In genomic region chr13:43305181-43305924, GRCm38 (mm10) we compare ENCODE assay signal across 10 mouse cellular contexts. TPM values are rescaled to one million over a fixed set of nuclear protein-coding genes. Genes with fewer than 3 reads are reported as not detected.
DNase-seq lines count a peak whose midpoint lies in the region; ATAC-seq and TF ChIP-seq lines count a peak whose summit lies in the region.
"Had no signal": no experiment of that assay in that cellular context is flagged by ENCODE, and none has a peak within 500 bp of the region (broad histone marks: within the 10 kb centered on the region; RNA-seq: fewer than 3 reads in every experiment).

No protein-coding gene starts in this region.

- TF ChIP-seq POLR2A in cortical plate, adult 2 months (IDR thresholded peaks at IDR 0.05; ENCODE audit: extremely low read depth, insufficient read depth, low read length): no peak

- H3K27me3 ChIP-seq in heart, embryonic 11.5 days (ENCODE audit: control insufficient read depth, insufficient read depth, low read length): 0 out of 2 replicates have a peak, but pooled peaks cover 3% of the 10 kb centered on the region
- H3K27me3 ChIP-seq in lung, embryonic 14.5 days (ENCODE audit: insufficient read depth, low read length): peaks cover 10% of the 10 kb centered on the region; the same call in 1 of the 2 replicates
- no peaks in the 10 kb centered on the region; the same call in 1 of the 2 replicates for H3K27me3 ChIP-seq in midbrain, embryonic 16.5 days (ENCODE audit: control insufficient read depth, insufficient read depth, low read depth, low read length)

- ATAC-seq in heart, embryonic 11.5 days (replicated peaks; ENCODE audit: insufficient number of reproducible peaks, low FRiP score, low TSS enrichment): no peak
- ATAC-seq in lung, embryonic 14.5 days (ENCODE audit: insufficient read depth): no peak
- no peak for ATAC-seq in midbrain, embryonic 16.5 days

- peaks cover 26% of the 10 kb centered on the region for H3K4me1 ChIP-seq in heart, embryonic 11.5 days (ENCODE audit: control insufficient read depth, insufficient read depth, low read length)
- H3K4me1 ChIP-seq in lung, embryonic 14.5 days (ENCODE audit: insufficient read depth): 0 out of 2 replicates have a peak, but pooled peaks cover 3% of the 10 kb centered on the region
- 0 out of 2 replicates have a peak, but pooled peaks cover 2% of the 10 kb centered on the region for H3K4me1 ChIP-seq in cortical plate, adult 2 months (ENCODE audit: control insufficient read depth, insufficient read depth, low read length)
- H3K4me1 ChIP-seq in midbrain, embryonic 16.5 days (ENCODE audit: control insufficient read depth, insufficient read depth, low read length): peaks cover 20% of the 10 kb centered on the region

- TF ChIP-seq CTCF in lung, embryonic 14.5 days (IDR thresholded peaks at IDR 0.05; ENCODE audit: low read depth): no peak
- TF ChIP-seq CTCF in cortical plate, adult 2 months (IDR thresholded peaks at IDR 0.05; ENCODE audit: extremely low read depth, insufficient read depth, low read length): no peak

- no peak overlapping the region for H3K27ac ChIP-seq in heart, embryonic 11.5 days (ENCODE audit: low read depth, low read length)
- no peak overlapping the region for H3K27ac ChIP-seq in lung, embryonic 14.5 days (ENCODE audit: low read depth)
- H3K27ac ChIP-seq in cortical plate, adult 2 months (ENCODE audit: insufficient read depth, low read length): no peak overlapping the region
- H3K27ac ChIP-seq in midbrain, embryonic 16.5 days (ENCODE audit: low read length): peak overlapping the region; percentile 89; the same call in 1 of the 2 replicates

- intact Hi-C loops in heart, postnatal 36 days (cut with DNase I): no loop called here
- intact Hi-C loops in gastrocnemius, postnatal 14 days (cut with DNase I; ENCODE audit: low total_unique reads): no loop called here

- H3K4me3 ChIP-seq in heart, embryonic 11.5 days (ENCODE audit: low read depth, low read length): no peak overlapping the region
- no peak overlapping the region for H3K4me3 ChIP-seq in lung, embryonic 14.5 days (ENCODE audit: low read depth, low read length)
- peak overlapping the region; percentile 79; the same call in 1 of the 2 replicates for H3K4me3 ChIP-seq in cortical plate, adult 2 months (ENCODE audit: insufficient read depth, low read length)
- H3K4me3 ChIP-seq in midbrain, embryonic 16.5 days (ENCODE audit: low read depth, low read length): no peak overlapping the region; the same call in 1 of the 2 replicates

- no peak for DNase-seq in heart, postnatal 36 days
- DNase-seq in lung, embryonic 14.5 days: no peak
- DNase-seq in lung, postnatal 10 days: no peak
- no peak for DNase-seq in gastrocnemius, postnatal 14 days
- no peak for DNase-seq in thymus, postnatal 14 days
- DNase-seq: spleen, adult 18-20 months had no signal

- no peak overlapping the region for H3K9ac ChIP-seq in heart, embryonic 11.5 days (ENCODE audit: low read depth, low read length)
- H3K9ac ChIP-seq in lung, embryonic 14.5 days: no peak overlapping the region
- H3K9ac ChIP-seq in midbrain, embryonic 16.5 days (ENCODE audit: low read depth, low read length): peak overlapping the region; percentile 88; the same call in 1 of the 2 replicates
- H3K9ac ChIP-seq: limb, embryonic 15.5 days had no signal

- peaks cover 5% of the 10 kb centered on the region; the same call in 1 of the 2 replicates for H3K9me3 ChIP-seq in heart, embryonic 11.5 days (replicated peaks; ENCODE audit: control insufficient read depth, low read length)
- no peaks in the 10 kb centered on the region for H3K9me3 ChIP-seq in lung, embryonic 14.5 days (ENCODE audit: low read depth, low read length)
- H3K9me3 ChIP-seq in midbrain, embryonic 16.5 days (replicated peaks; ENCODE audit: control insufficient read depth, low read length, poor library complexity, severe bottlenecking): no peaks in the 10 kb centered on the region; the same call in 1 of the 2 replicates
- H3K9me3 ChIP-seq: limb, embryonic 15.5 days had no signal

- no peaks in the 10 kb centered on the region for H3K36me3 ChIP-seq in heart, embryonic 11.5 days (ENCODE audit: control insufficient read depth, insufficient read depth, low read length)
- no peaks in the 10 kb centered on the region for H3K36me3 ChIP-seq in lung, embryonic 14.5 days (ENCODE audit: insufficient read depth)
- H3K36me3 ChIP-seq in midbrain, embryonic 16.5 days (ENCODE audit: control insufficient read depth, insufficient read depth, low read length): no peaks in the 10 kb centered on the region
- H3K36me3 ChIP-seq: limb, embryonic 15.5 days had no signal

- WGBS in heart, embryonic 11.5 days (ENCODE audit: insufficient replicate concordance): 66% methylated on average over 15 of the region's 15 CpGs
- 60% methylated on average over 15 of the region's 15 CpGs for WGBS in lung, embryonic 14.5 days
- WGBS in midbrain, embryonic 16.5 days: 78% methylated on average over 15 of the region's 15 CpGs

- H3K4me2 ChIP-seq in heart, embryonic 11.5 days: peak overlapping the region; percentile 81
- H3K4me2 ChIP-seq in lung, embryonic 14.5 days: 0 out of 2 replicates have a peak overlapping the region, but pooled peaks have one; percentile 99
- peak overlapping the region; percentile 68 for H3K4me2 ChIP-seq in midbrain, embryonic 16.5 days (ENCODE audit: low read length)

RNA-seq across cellular contexts. Expression of gene Gfod1, which starts 1.4 kb away (rescaled TPM):
- 1.4 and 1.5 TPM in 2 replicates for polyA plus RNA-seq in heart, embryonic 11.5 days (2014; fragmentation: Nextera tagmentation; extraction: Ambion mirVana)
- 10 to 100 TPM; 26.8 to 36.3 TPM for total RNA-seq in heart, postnatal 36 days (2021)
- polyA plus RNA-seq in lung, embryonic 14.5 days (2014; fragmentation: Nextera tagmentation; extraction: Ambion mirVana): 1.0 and 1.4 TPM in 2 replicates
- 39.7 and 42.1 TPM in 2 replicates for polyA plus RNA-seq in cortical plate, adult 2 months (2012; rRNA removed)
- 2.2 and 2.6 TPM in 2 replicates for polyA plus RNA-seq in midbrain, embryonic 16.5 days (2015; fragmentation: Nextera tagmentation; extraction: Ambion mirVana)
- total RNA-seq in gastrocnemius, postnatal 14 days (2021): 1 to 10 TPM; 5.2 to 5.3 TPM

RNA-seq across cellular contexts. Expression of gene Sirt5, which starts 59.9 kb away (rescaled TPM):
- 23.6 and 26.4 TPM in 2 replicates for polyA plus RNA-seq in heart, embryonic 11.5 days (2014; fragmentation: Nextera tagmentation; extraction: Ambion mirVana)
- 10 to 100 TPM; 50.5 to 56.0 TPM for total RNA-seq in heart, postnatal 36 days (2021)
- polyA plus RNA-seq in lung, embryonic 14.5 days (2014; fragmentation: Nextera tagmentation; extraction: Ambion mirVana): 18.0 and 21.2 TPM in 2 replicates
- 19.0 and 20.1 TPM in 2 replicates for polyA plus RNA-seq in cortical plate, adult 2 months (2012; rRNA removed)
- 39.3 and 41.5 TPM in 2 replicates for polyA plus RNA-seq in midbrain, embryonic 16.5 days (2015; fragmentation: Nextera tagmentation; extraction: Ambion mirVana)
- total RNA-seq in gastrocnemius, postnatal 14 days (2021): 10 to 100 TPM; 13.6 to 15.8 TPM

Comparison
In these comparisons a context has a peak if more than half of its experiments do, and no peak if none do; other contexts are left out.
1. RNA of gene Gfod1, which starts 1.4 kb away (polyA plus RNA-seq): 39.7 to 42.1 TPM in cortical plate, adult 2 months; 2.2 to 2.6 TPM in midbrain, embryonic 16.5 days, 1.4 to 1.5 TPM in heart, embryonic 11.5 days and 1.0 to 1.4 TPM in lung, embryonic 14.5 days; every median in the first group is over 10 times any median in the second.
2. Peak in every context shown above with its lines, with median percentiles within 50 percentile points of each other: H3K4me2 ChIP-seq.